Mouse (Mus musculus): ENCODE measurements around the gene 1110008P14Rik.

DNA sequence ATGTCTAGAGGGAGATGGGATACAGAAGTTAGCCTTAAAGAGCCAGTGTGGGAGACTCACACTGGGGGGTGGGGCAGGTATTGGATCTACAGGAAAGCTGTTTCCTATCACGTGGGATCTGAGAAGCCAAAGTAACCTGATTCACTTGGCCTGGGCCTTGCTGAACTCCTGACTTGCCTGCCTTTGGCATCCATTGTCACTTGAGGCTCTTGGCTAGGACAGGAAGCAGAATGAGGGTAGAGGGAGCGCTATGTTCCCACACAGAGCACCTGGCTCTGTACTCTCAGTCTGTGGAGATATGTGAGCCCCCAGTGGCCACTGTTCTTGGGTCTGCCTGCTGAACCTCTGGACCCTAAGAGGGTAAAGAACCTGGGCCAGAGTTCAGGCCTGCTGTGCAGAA is 34.8 kb upstream of the 1110008P14Rik start:
- TF ChIP-seq CTCF (IDR thresholded peaks at IDR 0.05; ENCODE audit: borderline replicate concordance, insufficient read depth, low read depth, low read length), result no peak
- no peak for TF ChIP-seq POLR2A (IDR thresholded peaks at IDR 0.05; ENCODE audit: borderline replicate concordance, insufficient read depth, low read length)

All from cerebellum, adult 2 months (tissue).